Mouse (Mus musculus): Measurements from ENCODE around the gene Ptrh2.

- TF ChIP-seq POLR2A (IDR thresholded peaks at IDR 0.05; ENCODE audit: borderline replicate concordance, insufficient read depth, low read length) (no peak), CTCF (IDR thresholded peaks at IDR 0.05; ENCODE audit: borderline replicate concordance, insufficient read depth, low read depth, low read length) (no peak)
Observed at GRCm38 (mm10) chr11:86737301-86738000, 53.7 kb downstream of the Ptrh2 start.

Measured in cerebellum, adult 2 months (tissue).